Mouse (Mus musculus): ENCODE results near the gene Rd3. TPM values are rescaled to one million over a fixed set of nuclear protein-coding genes. Genes with fewer than 3 reads are reported as not detected.

The Rd3 gene
- polyA plus RNA-seq, 1 experiment from 2014 or later, result 0.12 TPM

DNA sequence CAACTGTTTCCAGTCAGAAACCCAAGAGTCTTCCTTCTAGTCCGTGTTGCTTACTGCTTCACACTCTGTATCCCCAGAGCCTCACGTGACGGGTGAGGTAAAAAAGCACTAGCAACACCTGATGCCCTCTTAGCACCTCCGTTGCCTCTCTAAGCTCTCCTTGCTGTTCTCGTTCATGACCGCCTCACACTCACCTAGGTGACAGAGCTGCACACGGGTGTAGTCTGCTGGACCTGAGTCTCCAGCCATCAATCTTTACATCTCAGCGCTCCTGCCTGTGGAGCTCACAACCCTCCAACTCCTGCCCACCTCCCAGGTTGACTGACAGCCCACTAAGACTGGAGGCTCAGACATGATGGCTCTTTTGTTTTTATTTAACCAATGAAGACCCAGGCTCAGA lies 29.4 kb upstream of the Rd3 start:
- Histone ChIP-seq H3K27me3 (ENCODE audit: control insufficient read depth, insufficient read depth, low read length) (no peaks in the 10 kb centered on the region), H3K4me3 (ENCODE audit: low read depth, low read length) (no peak overlapping the region), H3K4me2 (replicated peaks; ENCODE audit: low read depth) (no peak overlapping the region), H3K27ac (replicated peaks) (no peak overlapping the region), H3K36me3 (ENCODE audit: control insufficient read depth, insufficient read depth, low read length) (no peaks in the 10 kb centered on the region), H3K9ac (ENCODE audit: low read length) (no peak overlapping the region), H3K4me1 (replicated peaks; ENCODE audit: control insufficient read depth, insufficient read depth) (0 out of 2 replicates have a peak, but pooled peaks cover 2% of the 10 kb centered on the region), H3K9me3 (ENCODE audit: control insufficient read depth, low read length) (no peaks in the 10 kb centered on the region)
- ATAC-seq (ENCODE audit: low FRiP score, low TSS enrichment) (no peak), DNase-seq (ENCODE audit: low spot score) (no peak)
- WGBS, result 71% methylated on average over 8 of the region's 8 CpGs
- TF ChIP-seq EP300 (optimal IDR thresholded peaks at IDR 0.05) (no peak), CTCF (IDR thresholded peaks at IDR 0.05; ENCODE audit: low read depth) (no peak)

DNA sequence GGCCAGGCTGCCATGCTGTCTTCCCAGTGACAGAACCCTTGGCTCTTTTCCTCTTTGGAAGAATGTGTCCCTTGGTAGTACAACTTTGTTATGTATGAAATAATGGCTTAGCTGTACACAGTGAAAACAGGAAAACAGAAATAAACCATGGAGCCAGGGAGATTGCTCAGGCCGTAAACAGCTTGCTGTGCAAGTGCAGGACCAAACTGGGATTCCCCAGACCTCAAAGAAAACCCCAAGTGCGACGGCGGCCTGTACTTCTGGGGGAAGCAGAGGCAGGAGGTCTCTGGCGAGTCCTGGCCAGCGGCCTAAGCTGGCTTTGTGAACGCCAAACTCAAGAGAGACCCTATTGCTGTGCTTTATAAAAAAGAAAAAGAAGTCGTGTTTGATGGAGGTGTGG lies 28.6 kb upstream of the Rd3 start:
- Histone ChIP-seq H3K4me1 (replicated peaks; ENCODE audit: control insufficient read depth, insufficient read depth) (0 out of 2 replicates have a peak, but pooled peaks cover 2% of the 10 kb centered on the region), H3K9me3 (ENCODE audit: control insufficient read depth, low read length) (no peaks in the 10 kb centered on the region), H3K27me3 (ENCODE audit: control insufficient read depth, insufficient read depth, low read length) (no peaks in the 10 kb centered on the region), H3K27ac (replicated peaks) (no peak overlapping the region), H3K36me3 (ENCODE audit: control insufficient read depth, insufficient read depth, low read length) (no peaks in the 10 kb centered on the region), H3K4me3 (ENCODE audit: low read depth, low read length) (no peak overlapping the region), H3K9ac (ENCODE audit: low read length) (no peak overlapping the region), H3K4me2 (replicated peaks; ENCODE audit: low read depth) (no peak overlapping the region)
- DNase-seq (ENCODE audit: low spot score) (no peak), ATAC-seq (ENCODE audit: low FRiP score, low TSS enrichment) (no peak)
- TF ChIP-seq EP300 (optimal IDR thresholded peaks at IDR 0.05) (no peak), CTCF (IDR thresholded peaks at IDR 0.05; ENCODE audit: low read depth) (no peak)
- 79% methylated on average over 8 of the region's 8 CpGs for WGBS

DNA sequence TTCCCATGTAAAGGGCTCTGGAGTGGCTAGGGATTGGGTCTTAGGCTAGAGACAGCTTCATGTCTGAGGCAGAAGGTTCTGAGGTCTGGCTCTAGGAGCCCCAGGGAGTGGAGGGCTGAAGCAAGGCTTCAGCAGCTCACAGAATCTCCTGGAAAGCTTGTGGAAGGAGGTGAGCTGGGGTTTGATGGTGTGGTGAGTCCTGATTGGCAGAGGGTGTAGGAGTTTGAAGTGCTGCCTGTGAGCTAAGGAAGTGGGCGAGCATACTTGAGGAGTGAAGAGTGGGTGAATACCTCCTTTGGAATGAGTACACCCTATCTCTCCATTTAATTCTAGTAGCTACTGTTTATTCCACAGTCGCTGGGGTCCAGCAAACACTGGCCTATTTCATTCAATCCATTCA lies 26.6 kb upstream of the Rd3 start:
- DNase-seq (ENCODE audit: low spot score), result no peak

DNA sequence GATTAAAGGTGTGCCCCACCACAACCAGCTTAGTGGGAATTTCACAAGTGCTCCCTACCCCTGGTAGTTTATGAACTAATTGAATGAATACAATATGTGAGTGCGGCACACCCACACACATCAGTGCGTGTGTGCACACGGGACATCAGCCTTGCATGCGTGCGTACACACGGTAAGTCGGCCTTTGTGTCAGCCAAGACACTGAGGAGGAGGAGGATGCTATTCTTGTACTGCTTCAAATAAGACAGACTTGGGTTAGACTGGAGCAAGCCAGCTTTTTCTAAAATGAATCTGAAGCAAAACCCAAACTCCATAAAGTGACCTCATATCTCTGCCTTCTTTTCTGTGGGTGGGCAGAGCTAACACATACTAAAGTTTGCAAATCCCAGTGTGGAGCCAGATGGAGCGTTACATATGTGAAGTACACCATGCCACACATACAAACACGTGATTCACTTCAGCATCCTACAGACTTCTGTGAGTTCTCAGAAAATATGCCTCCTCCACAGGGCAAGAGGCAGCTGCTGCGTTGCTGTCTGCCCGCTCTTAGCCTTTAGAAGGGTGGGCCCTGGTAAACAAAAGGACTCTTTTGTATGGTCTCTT lies 24.3 kb upstream of the Rd3 start:
- no peaks in the 10 kb centered on the region for H3K36me3 ChIP-seq (ENCODE audit: control insufficient read depth, insufficient read depth, low read length)
- 79% methylated on average over 11 of the region's 11 CpGs for WGBS
- H3K27me3 ChIP-seq (ENCODE audit: control insufficient read depth, insufficient read depth, low read length), result no peaks in the 10 kb centered on the region
- ATAC-seq (ENCODE audit: low FRiP score, low TSS enrichment), result no peak
- TF ChIP-seq EP300 (optimal IDR thresholded peaks at IDR 0.05) (no peak), CTCF (IDR thresholded peaks at IDR 0.05; ENCODE audit: low read depth) (no peak)
- no peak overlapping the region for H3K4me2 ChIP-seq (replicated peaks; ENCODE audit: low read depth)
- H3K4me1 ChIP-seq (replicated peaks; ENCODE audit: control insufficient read depth, insufficient read depth), result no peaks in the 10 kb centered on the region
- DNase-seq (ENCODE audit: low spot score), result no peak
- H3K9ac ChIP-seq (ENCODE audit: low read length), result no peak overlapping the region
- no peak overlapping the region for H3K27ac ChIP-seq (replicated peaks)
- H3K4me3 ChIP-seq (ENCODE audit: low read depth, low read length), result no peak overlapping the region
- no peaks in the 10 kb centered on the region for H3K9me3 ChIP-seq (ENCODE audit: control insufficient read depth, low read length)

More for the DNA sequence above, 26.6 kb upstream of the Rd3 start:
- Histone ChIP-seq H3K27me3 (ENCODE audit: control insufficient read depth, insufficient read depth, low read length) (no peaks in the 10 kb centered on the region), H3K36me3 (ENCODE audit: control insufficient read depth, insufficient read depth, low read length) (no peaks in the 10 kb centered on the region), H3K4me1 (replicated peaks; ENCODE audit: control insufficient read depth, insufficient read depth) (0 out of 2 replicates have a peak, but pooled peaks cover 2% of the 10 kb centered on the region), H3K9ac (ENCODE audit: low read length) (no peak overlapping the region), H3K9me3 (ENCODE audit: control insufficient read depth, low read length) (no peaks in the 10 kb centered on the region), H3K27ac (replicated peaks) (no peak overlapping the region), H3K4me3 (ENCODE audit: low read depth, low read length) (no peak overlapping the region), H3K4me2 (replicated peaks; ENCODE audit: low read depth) (no peak overlapping the region)
- TF ChIP-seq EP300 (optimal IDR thresholded peaks at IDR 0.05), result no peak
- no peak for TF ChIP-seq CTCF (IDR thresholded peaks at IDR 0.05; ENCODE audit: low read depth)
- no peak for ATAC-seq (ENCODE audit: low FRiP score, low TSS enrichment)
- 64% methylated on average over 2 of the region's 2 CpGs for WGBS

DNA sequence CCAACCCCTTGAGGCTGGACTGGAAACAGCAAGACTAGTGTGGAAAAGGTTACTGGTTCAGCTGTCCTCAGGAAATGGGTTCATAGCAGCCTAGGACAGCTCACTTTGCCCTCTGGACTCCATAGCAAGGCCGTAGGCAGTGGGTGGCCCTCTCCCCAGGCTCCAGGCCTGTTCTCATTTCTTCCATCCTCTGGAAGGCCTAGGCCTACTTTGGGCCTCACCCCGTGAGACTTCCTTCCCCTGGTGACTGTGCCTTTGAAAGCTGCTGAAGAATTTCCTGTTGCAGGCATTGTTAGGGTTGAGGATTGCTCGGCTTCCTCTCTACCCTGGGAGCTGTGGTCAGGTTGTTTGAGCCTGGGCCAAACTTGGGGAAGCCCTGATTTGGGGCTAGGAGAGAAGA lies 22.1 kb upstream of the Rd3 start:
- no peak overlapping the region; the same call in 1 of the 2 replicates for H3K27ac ChIP-seq (replicated peaks)
- no peaks in the 10 kb centered on the region for H3K4me1 ChIP-seq (replicated peaks; ENCODE audit: control insufficient read depth, insufficient read depth)
- H3K4me2 ChIP-seq (replicated peaks; ENCODE audit: low read depth), result no peak overlapping the region
- ATAC-seq (ENCODE audit: low FRiP score, low TSS enrichment) (no peak), DNase-seq (ENCODE audit: low spot score) (no peak)
- 68% methylated on average over 3 of the region's 3 CpGs for WGBS
- H3K36me3 ChIP-seq (ENCODE audit: control insufficient read depth, insufficient read depth, low read length), result no peaks in the 10 kb centered on the region
- H3K9me3 ChIP-seq (ENCODE audit: control insufficient read depth, low read length), result no peaks in the 10 kb centered on the region
- no peak for TF ChIP-seq EP300 (optimal IDR thresholded peaks at IDR 0.05)
- TF ChIP-seq CTCF (IDR thresholded peaks at IDR 0.05; ENCODE audit: low read depth), result no peak
- no peaks in the 10 kb centered on the region for H3K27me3 ChIP-seq (ENCODE audit: control insufficient read depth, insufficient read depth, low read length)
- H3K9ac ChIP-seq (ENCODE audit: low read length), result no peak overlapping the region
- no peak overlapping the region for H3K4me3 ChIP-seq (ENCODE audit: low read depth, low read length)

DNA sequence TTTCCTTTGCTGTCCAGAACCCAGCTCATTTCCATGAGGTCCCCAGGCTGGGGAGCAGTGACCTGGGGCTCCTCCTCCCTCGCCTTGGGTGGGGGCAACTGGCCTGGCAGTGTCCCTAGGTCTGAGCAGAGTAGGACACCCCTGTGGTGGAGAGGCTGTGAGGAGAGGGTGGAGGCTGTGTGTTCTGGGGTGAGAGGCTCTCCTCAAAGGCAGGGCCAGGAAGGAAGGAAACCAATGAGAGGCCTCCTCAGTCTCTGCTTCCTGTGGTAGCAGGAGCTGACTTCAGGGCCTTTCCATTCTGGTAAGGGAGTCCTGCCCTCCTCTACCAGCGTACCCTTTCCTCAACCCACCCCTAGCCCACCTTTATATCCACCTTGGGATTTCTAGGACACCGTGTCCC lies 20.9 kb upstream of the Rd3 start:
- WGBS, result 64% methylated on average over 3 of the region's 3 CpGs
- H3K9me3 ChIP-seq (ENCODE audit: control insufficient read depth, low read length), result no peaks in the 10 kb centered on the region
- DNase-seq (ENCODE audit: low spot score) (no peak), ATAC-seq (ENCODE audit: low FRiP score, low TSS enrichment) (peak; percentile 41; the same call in 1 of the 2 replicates)
- no peak for TF ChIP-seq CTCF (IDR thresholded peaks at IDR 0.05; ENCODE audit: low read depth)
- no peak for TF ChIP-seq EP300 (optimal IDR thresholded peaks at IDR 0.05)
- no peaks in the 10 kb centered on the region for H3K27me3 ChIP-seq (ENCODE audit: control insufficient read depth, insufficient read depth, low read length)
- no peak overlapping the region for H3K9ac ChIP-seq (ENCODE audit: low read length)
- H3K4me1 ChIP-seq (replicated peaks; ENCODE audit: control insufficient read depth, insufficient read depth), result no peaks in the 10 kb centered on the region
- H3K4me3 ChIP-seq (ENCODE audit: low read depth, low read length), result no peak overlapping the region
- H3K36me3 ChIP-seq (ENCODE audit: control insufficient read depth, insufficient read depth, low read length), result no peaks in the 10 kb centered on the region
- peak overlapping the region; percentile 61; the same call in 1 of the 2 replicates for H3K27ac ChIP-seq (replicated peaks)
- no peak overlapping the region for H3K4me2 ChIP-seq (replicated peaks; ENCODE audit: low read depth)

All from stomach, postnatal 0 days (tissue).